In the genomic region with DNA sequence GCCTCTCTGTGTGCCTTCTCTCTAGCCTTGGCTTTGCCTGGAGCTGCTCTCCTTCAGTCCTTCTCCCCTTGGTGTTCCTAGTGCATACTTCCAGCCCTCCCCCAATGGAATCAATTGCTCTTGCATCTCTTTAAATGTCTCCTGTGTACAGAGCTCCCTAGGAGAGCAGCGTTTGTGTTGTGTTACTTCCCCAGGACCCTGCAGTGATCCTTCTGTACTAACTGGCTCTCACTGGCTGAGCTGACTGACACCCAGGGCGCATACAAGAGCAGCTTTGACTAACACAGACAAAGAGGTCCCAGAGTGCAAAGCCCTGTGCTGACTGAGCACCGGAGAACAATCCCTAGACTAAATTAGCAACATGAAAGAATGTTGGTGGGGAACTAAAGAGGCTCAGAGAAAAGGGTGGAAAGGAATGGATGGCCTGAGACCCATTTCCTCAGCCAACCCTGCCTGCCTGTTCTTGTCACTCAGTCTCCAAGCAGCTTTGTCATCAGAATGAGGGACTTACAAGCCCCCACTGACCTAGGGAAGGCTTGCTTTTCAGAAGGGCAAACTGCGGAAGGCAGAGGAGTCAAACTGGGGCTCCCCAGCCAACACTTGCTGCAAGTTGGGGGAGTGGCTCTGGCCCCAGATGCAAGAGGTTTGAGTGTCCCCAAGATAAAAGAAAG, we compare ENCODE assay signal across 12 mouse cellular contexts.
DNase-seq lines count a peak whose midpoint lies in the region; ATAC-seq lines count a peak whose summit lies in the region.
"Had no signal": no experiment of that assay in that cellular context is flagged by ENCODE, and none has a peak within 500 bp of the region (broad histone marks: within the 10 kb centered on the region; RNA-seq: fewer than 3 reads in every experiment).

No protein-coding gene starts in this region.

- peaks cover 14% of the 10 kb centered on the region for H3K4me1 ChIP-seq in hindbrain, embryonic 12.5 days
- peaks cover 8% of the 10 kb centered on the region for H3K4me1 ChIP-seq in midbrain, embryonic 16.5 days (ENCODE audit: control insufficient read depth, insufficient read depth, low read length)
- H3K4me1 ChIP-seq: heart, embryonic 15.5 days; liver, embryonic 15.5 days; megakaryocyte, embryonic 14.5 days had no signal

- DNase-seq in cerebellum, adult 9-11 months, result peak; percentile 7
- no peak for DNase-seq in cerebellum, postnatal 36 days
- DNase-seq in embryo, embryonic 9.5 days (ENCODE audit: extremely low spot score), result peak; percentile 45
- DNase-seq in left cerebral cortex, postnatal 36 days (ENCODE audit: low spot score in 2 of 2), result no peak
- DNase-seq in liver, result no peak

- peak overlapping the region; percentile 23; the same call in 1 of the 2 replicates for H3K27ac ChIP-seq in hindbrain, embryonic 12.5 days
- no peak overlapping the region for H3K27ac ChIP-seq in midbrain, embryonic 16.5 days (ENCODE audit: low read length)
- H3K27ac ChIP-seq: heart, embryonic 15.5 days; left cerebral cortex, adult 2 months; liver, embryonic 15.5 days had no signal

- no peaks in the 10 kb centered on the region for H3K36me3 ChIP-seq in hindbrain, embryonic 12.5 days
- H3K36me3 ChIP-seq in midbrain, embryonic 16.5 days (ENCODE audit: control insufficient read depth, insufficient read depth, low read length), result no peaks in the 10 kb centered on the region
- H3K36me3 ChIP-seq: heart, embryonic 15.5 days; liver, embryonic 15.5 days had no signal

- H3K4me2 ChIP-seq in hindbrain, embryonic 12.5 days (replicated peaks), result no peak overlapping the region
- no peak overlapping the region for H3K4me2 ChIP-seq in midbrain, embryonic 16.5 days (ENCODE audit: low read length)
- H3K4me2 ChIP-seq: heart, embryonic 15.5 days; liver, embryonic 15.5 days had no signal

- no peak overlapping the region for H3K9ac ChIP-seq in hindbrain, embryonic 12.5 days
- H3K9ac ChIP-seq in midbrain, embryonic 16.5 days (ENCODE audit: low read depth, low read length), result no peak overlapping the region
- H3K9ac ChIP-seq: heart, embryonic 15.5 days; liver, embryonic 15.5 days had no signal

- no peaks in the 10 kb centered on the region for H3K9me3 ChIP-seq in hindbrain, embryonic 12.5 days (replicated peaks)
- H3K9me3 ChIP-seq in midbrain, embryonic 16.5 days (replicated peaks; ENCODE audit: control insufficient read depth, low read length, poor library complexity, severe bottlenecking), result no peaks in the 10 kb centered on the region
- H3K9me3 ChIP-seq: heart, embryonic 15.5 days; liver, embryonic 15.5 days had no signal

- H3K4me3 ChIP-seq in hindbrain, embryonic 12.5 days, result no peak overlapping the region
- H3K4me3 ChIP-seq in midbrain, embryonic 16.5 days (ENCODE audit: low read depth, low read length), result no peak overlapping the region
- H3K4me3 ChIP-seq: heart, embryonic 15.5 days; left cerebral cortex, adult 2 months; liver, embryonic 15.5 days; megakaryocyte, embryonic 14.5 days had no signal

- peak; percentile 85 for ATAC-seq in hindbrain, embryonic 12.5 days (ENCODE audit: low FRiP score)
- peak; percentile 75 for ATAC-seq in midbrain, embryonic 16.5 days
- no peak for ATAC-seq in CD4-positive, CD25-positive, alpha-beta regulatory T cell, adult 4 months

- 8% methylated on average over 4 of the region's 4 CpGs for WGBS in hindbrain, embryonic 12.5 days
- WGBS in midbrain, embryonic 16.5 days, result 6% methylated on average over 4 of the region's 4 CpGs

- H3K27me3 ChIP-seq in hindbrain, embryonic 12.5 days, result peaks cover 10% of the 10 kb centered on the region
- no peaks in the 10 kb centered on the region for H3K27me3 ChIP-seq in midbrain, embryonic 16.5 days (ENCODE audit: control insufficient read depth, insufficient read depth, low read depth, low read length)
- H3K27me3 ChIP-seq: liver, embryonic 15.5 days; megakaryocyte, embryonic 14.5 days had no signal

- intact Hi-C loops in left cerebral cortex, postnatal 36 days (cut with DNase I), result no loop called here

Comparison
In these comparisons a context has a peak if more than half of its experiments do, and no peak if none do; other contexts are left out.
1. DNase-seq: peak in cerebellum, adult 9-11 months (single experiment) and embryo, embryonic 9.5 days (single experiment); none in cerebellum, postnatal 36 days (0 of 2), left cerebral cortex, postnatal 36 days (0 of 2) and liver (single experiment).